20 mouse cellular contexts compared by ENCODE assay signal in genomic region chr12:24866645-24867044, GRCm38 (mm10). TPM values are rescaled to one million over a fixed set of nuclear protein-coding genes. Genes with fewer than 3 reads are reported as not detected.
DNase-seq lines count a peak whose midpoint lies in the region; ATAC-seq and TF ChIP-seq lines count a peak whose summit lies in the region.
"Had no signal": no experiment of that assay in that cellular context is flagged by ENCODE, and none has a peak within 500 bp of the region (broad histone marks: within the 10 kb centered on the region; RNA-seq: fewer than 3 reads in every experiment).

No protein-coding gene starts in this region.

- no peak for DNase-seq in heart, postnatal 10 days
- peak; percentile 4 to 35 for DNase-seq in lung, adult 18-20 months
- DNase-seq in lung, postnatal 14 days = no peak
- DNase-seq in kidney, postnatal 4 days = no peak
- no peak for DNase-seq in thymus, postnatal 36 days
- DNase-seq: adrenal gland, adult 8-10 months; B cell, adult 2 months; cerebellum, adult 11 months; cerebellum, postnatal 10 days; gastrocnemius, postnatal 36 days; retina, postnatal 1 day; thymus, postnatal 14 days had no signal

- WGBS in heart, embryonic 14.5 days = 61% methylated on average over 6 of the region's 6 CpGs
- 27% methylated on average over 6 of the region's 6 CpGs for WGBS in intestine, postnatal 0 days
- WGBS in stomach, embryonic 15.5 days = 60% methylated on average over 6 of the region's 6 CpGs

- H3K4me3 ChIP-seq in heart, embryonic 14.5 days (ENCODE audit: control insufficient read depth in 1 of 2, insufficient read depth in 1 of 2, low read depth in 1 of 2, low read length in 2 of 2) = no peak overlapping the region
- no peak overlapping the region for H3K4me3 ChIP-seq in intestine, postnatal 0 days (ENCODE audit: low read depth, low read length)
- no peak overlapping the region for H3K4me3 ChIP-seq in stomach, embryonic 15.5 days (replicated peaks)
- H3K4me3 ChIP-seq: forebrain, embryonic 15.5 days; kidney, embryonic 15.5 days; limb, embryonic 15.5 days; midbrain, embryonic 12.5 days had no signal

- H3K9me3 ChIP-seq in heart, embryonic 14.5 days (ENCODE audit: control insufficient read depth, low read length) = no peaks in the 10 kb centered on the region
- no peaks in the 10 kb centered on the region for H3K9me3 ChIP-seq in intestine, postnatal 0 days (ENCODE audit: control insufficient read depth)
- H3K9me3 ChIP-seq in stomach, embryonic 15.5 days = no peaks in the 10 kb centered on the region
- H3K9me3 ChIP-seq: forebrain, embryonic 15.5 days; kidney, embryonic 15.5 days; limb, embryonic 15.5 days; midbrain, embryonic 12.5 days had no signal

- H3K27ac ChIP-seq in heart, embryonic 14.5 days (replicated peaks in 1 of 2; ENCODE audit: control insufficient read depth in 1 of 2, insufficient read depth in 1 of 2, low read depth in 2 of 2, low read length in 2 of 2) = peak overlapping the region; percentile 21 to 48; a peak in 2 of 4 replicates
- H3K27ac ChIP-seq in intestine, postnatal 0 days (ENCODE audit: low read depth, low read length) = no peak overlapping the region
- H3K27ac ChIP-seq in stomach, embryonic 15.5 days = peak overlapping the region; percentile 0; the same call in 1 of the 2 replicates
- H3K27ac ChIP-seq: forebrain, embryonic 15.5 days; kidney, embryonic 15.5 days; limb, embryonic 15.5 days; midbrain, embryonic 12.5 days had no signal

- no peaks in the 10 kb centered on the region for H3K36me3 ChIP-seq in heart, embryonic 14.5 days (ENCODE audit: control insufficient read depth, insufficient read depth, low read length)
- no peaks in the 10 kb centered on the region for H3K36me3 ChIP-seq in intestine, postnatal 0 days (ENCODE audit: control insufficient read depth, insufficient read depth)
- H3K36me3 ChIP-seq in stomach, embryonic 15.5 days = no peaks in the 10 kb centered on the region
- H3K36me3 ChIP-seq: forebrain, embryonic 15.5 days; kidney, embryonic 15.5 days; limb, embryonic 15.5 days; midbrain, embryonic 12.5 days had no signal

- 0 out of 2 replicates have a peak, but pooled peaks have one; percentile 6 for TF ChIP-seq CTCF in intestine, postnatal 0 days (IDR thresholded peaks at IDR 0.05; ENCODE audit: low read depth)

- intact Hi-C loops in heart, postnatal 10 days (cut with DNase I) = no loop called here

- no peak for ATAC-seq in heart, embryonic 14.5 days (ENCODE audit: insufficient number of reproducible peaks, insufficient read depth, low FRiP score, low read depth)
- ATAC-seq in intestine, postnatal 0 days = peak; percentile 67
- ATAC-seq in stomach, embryonic 15.5 days (ENCODE audit: insufficient read depth, low FRiP score, low read depth) = peak; percentile 74
- ATAC-seq: forebrain, embryonic 15.5 days had no signal

- no peak overlapping the region for H3K9ac ChIP-seq in heart, embryonic 14.5 days (ENCODE audit: low read length)
- no peak overlapping the region for H3K9ac ChIP-seq in intestine, postnatal 0 days (ENCODE audit: low read depth, low read length)
- H3K9ac ChIP-seq in stomach, embryonic 15.5 days = no peak overlapping the region
- H3K9ac ChIP-seq: forebrain, embryonic 15.5 days; kidney, embryonic 15.5 days; limb, embryonic 15.5 days; midbrain, embryonic 12.5 days had no signal

- H3K27me3 ChIP-seq in heart, embryonic 14.5 days (ENCODE audit: control insufficient read depth, insufficient read depth, low read length) = no peaks in the 10 kb centered on the region
- no peaks in the 10 kb centered on the region for H3K27me3 ChIP-seq in intestine, postnatal 0 days (replicated peaks; ENCODE audit: control insufficient read depth, insufficient read depth, low read length)
- no peaks in the 10 kb centered on the region for H3K27me3 ChIP-seq in stomach, embryonic 15.5 days (replicated peaks)
- H3K27me3 ChIP-seq: forebrain, embryonic 15.5 days; kidney, embryonic 15.5 days; limb, embryonic 15.5 days; midbrain, embryonic 12.5 days had no signal

- no peak overlapping the region for H3K4me2 ChIP-seq in heart, embryonic 14.5 days (ENCODE audit: low read length)
- no peak overlapping the region for H3K4me2 ChIP-seq in intestine, postnatal 0 days (replicated peaks; ENCODE audit: low read depth)
- H3K4me2 ChIP-seq in stomach, embryonic 15.5 days = no peak overlapping the region
- H3K4me2 ChIP-seq: forebrain, embryonic 15.5 days; heart, embryonic 11.5 days; kidney, embryonic 15.5 days; limb, embryonic 15.5 days; midbrain, embryonic 12.5 days had no signal

- peaks cover 8 to 21% of the 10 kb centered on the region in 2 experiments for H3K4me1 ChIP-seq in heart, embryonic 14.5 days (ENCODE audit: control insufficient read depth in 2 of 2, insufficient read depth in 2 of 2, low read length in 2 of 2)
- no peaks in the 10 kb centered on the region for H3K4me1 ChIP-seq in intestine, postnatal 0 days (replicated peaks; ENCODE audit: control insufficient read depth, insufficient read depth, low read length)
- peaks cover 11% of the 10 kb centered on the region for H3K4me1 ChIP-seq in stomach, embryonic 15.5 days

RNA-seq across cellular contexts. Expression of gene Mboat2, which starts 36.0 kb away (rescaled TPM):
- 33.7 and 34.4 TPM in 2 replicates for polyA plus RNA-seq in heart, embryonic 14.5 days (2014; fragmentation: Nextera tagmentation; extraction: Ambion mirVana)
- 10 to 100 TPM; 17.3 to 18.3 TPM for total RNA-seq in heart, postnatal 10 days (2021)
- 8.1 and 8.2 TPM in 2 replicates for polyA plus RNA-seq in intestine, postnatal 0 days (2015; fragmentation: Nextera tagmentation; extraction: Ambion mirVana)
- polyA plus RNA-seq in stomach, embryonic 15.5 days (2015; fragmentation: Nextera tagmentation; extraction: Ambion mirVana) = 40.3 and 42.6 TPM in 2 replicates

Comparison
In these comparisons a context has a peak if more than half of its experiments do, and no peak if none do; other contexts are left out.
1. DNase-seq: peak in lung, adult 18-20 months (2 of 2); none in heart, postnatal 10 days (0 of 2), lung, postnatal 14 days (single experiment), kidney, postnatal 4 days (0 of 2) and thymus, postnatal 36 days (0 of 2).